Mouse (Mus musculus) left cerebral cortex, adult 18-20 months (tissue): ENCODE results near the gene Ccr10. TPM values are rescaled to one million over a fixed set of nuclear protein-coding genes. Genes with fewer than 3 reads are reported as not detected.

Source experiments
- DNase-seq, 2 experiments: peaks; one replicate each; pipeline ENCODE4 v3.0.0; 2021 to 2022; ENCODE audit warnings: low spot score in 2 of 2, mixed read lengths in 1 of 2
- long read RNA-seq, 2 experiments: library from polyadenylated mRNA; stranded (forward); transcript quantifications; one replicate each; pipeline ENCODE4 v2.0.0; 2021
- total RNA-seq, 2 experiments: library from RNA; stranded (reverse); gene quantifications; 2 replicates each; pipeline ENCODE4 v1.2.3; 2021

Ccr10 gene
- under 1 TPM in 1 of 2 experiments, not detected in 1; 0.28 TPM for total RNA-seq
- long read RNA-seq, experiment 1: 0 reads
- long read RNA-seq, experiment 2: 0 reads

- no peak for DNase-seq
Measured at GRCm38 (mm10) chr11:101174851-101175628, at the start of gene Ccr10. Ccr10 (minus strand) TSS chr11:101175443.

GRCm38 (mm10) chr11:101224337-101224736 is 49.1 kb upstream of the Ccr10 start:
- no peak for DNase-seq

- no peak for DNase-seq
Measured at GRCm38 (mm10) chr11:101221306-101221986, 46.2 kb upstream of the Ccr10 start.

GRCm38 (mm10) chr11:101220853-101221252 is 45.6 kb upstream of the Ccr10 start:
- no peak for DNase-seq

DNA sequence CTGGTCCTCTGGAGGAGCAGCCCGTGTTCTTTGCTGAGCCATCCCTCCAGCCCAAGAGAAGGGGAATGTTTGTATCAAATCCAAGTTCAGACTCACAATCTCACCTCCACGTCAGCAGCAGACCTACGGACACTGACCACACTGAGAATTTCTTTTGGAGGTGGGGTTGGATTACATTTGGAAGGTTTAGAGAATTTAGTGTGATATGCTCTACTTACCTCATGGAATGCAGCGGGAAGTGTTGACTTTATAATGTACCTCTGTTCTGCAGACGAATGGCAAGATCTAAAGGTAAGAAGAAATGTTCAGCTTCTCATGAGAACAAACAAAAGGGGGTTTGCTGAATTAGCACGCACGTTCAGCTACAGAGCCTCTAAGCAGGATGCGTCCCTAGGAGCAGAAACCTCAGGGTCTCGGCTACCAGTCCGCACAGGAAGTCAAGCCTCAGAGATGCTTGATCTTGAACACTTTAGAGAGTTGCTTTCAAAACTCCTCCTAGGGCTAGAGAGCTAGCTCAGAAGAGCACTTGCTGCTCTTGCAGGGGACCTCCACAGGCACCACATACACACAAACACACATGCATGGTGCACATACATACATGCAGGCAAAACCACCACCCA is 43.3 kb upstream of the Ccr10 start:
- DNase-seq: no peak

DNA sequence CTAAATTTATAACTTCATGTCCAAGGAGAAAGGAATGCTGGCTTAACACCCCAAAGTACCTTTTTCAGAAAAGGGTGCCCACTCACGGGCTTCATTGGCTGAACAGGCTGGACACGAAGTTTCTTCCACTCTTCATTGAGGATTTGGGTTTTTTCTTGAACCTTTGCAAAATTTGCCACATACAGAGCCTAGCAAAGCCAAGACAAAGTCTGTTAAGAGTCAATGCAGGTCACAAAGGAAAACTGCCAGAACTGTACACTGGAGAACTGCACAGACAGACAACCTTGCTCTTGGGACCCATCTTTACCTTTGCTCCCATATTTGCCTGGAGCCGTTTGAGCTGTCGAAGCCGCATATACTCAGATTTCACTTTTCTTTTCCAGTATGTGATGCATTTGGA is 41.7 kb upstream of the Ccr10 start:
- DNase-seq: no peak

GRCm38 (mm10) chr11:101211970-101212369 is 36.7 kb upstream of the Ccr10 start:
- DNase-seq: no peak

DNA sequence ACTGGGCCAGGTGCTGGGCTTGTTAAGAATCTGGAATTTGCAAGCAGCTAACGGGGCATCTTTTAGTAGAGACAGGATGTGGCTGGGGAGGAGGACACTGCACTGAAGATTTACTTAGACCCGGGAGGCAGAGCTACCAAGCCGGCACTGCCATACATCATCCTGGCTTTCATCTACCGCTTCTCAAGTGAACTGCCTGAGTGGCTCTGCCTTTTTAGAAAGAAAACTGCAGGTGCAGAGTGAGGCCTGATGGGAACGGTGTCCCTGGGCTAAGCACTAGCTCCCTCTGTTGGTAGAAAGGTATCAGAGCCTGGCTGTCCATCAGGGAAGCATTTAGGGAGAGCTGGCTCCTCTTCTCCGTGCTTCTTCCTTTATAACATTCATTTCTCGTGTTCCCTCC is 25.7 kb upstream of the Ccr10 start:
- no peak for DNase-seq

DNA sequence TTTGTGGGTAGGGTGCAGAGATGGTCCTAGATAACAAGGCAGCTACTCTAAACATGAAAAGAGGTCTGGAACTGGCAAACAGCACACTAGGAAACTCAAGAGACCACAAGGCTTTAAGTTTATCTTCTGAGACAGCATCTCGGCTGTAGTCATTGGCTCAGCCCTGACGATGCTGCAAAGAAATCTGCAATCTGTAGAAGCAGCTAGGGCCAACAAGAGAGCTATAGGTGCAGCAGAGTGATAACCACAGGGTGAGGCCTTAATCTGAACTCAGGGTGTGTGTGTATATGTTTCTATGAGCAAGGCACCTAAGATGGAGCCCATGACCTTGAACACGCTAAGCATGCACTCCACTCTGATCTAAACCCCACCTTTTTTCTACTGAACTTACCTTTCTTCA is 24.3 kb upstream of the Ccr10 start:
- no peak for DNase-seq

DNA sequence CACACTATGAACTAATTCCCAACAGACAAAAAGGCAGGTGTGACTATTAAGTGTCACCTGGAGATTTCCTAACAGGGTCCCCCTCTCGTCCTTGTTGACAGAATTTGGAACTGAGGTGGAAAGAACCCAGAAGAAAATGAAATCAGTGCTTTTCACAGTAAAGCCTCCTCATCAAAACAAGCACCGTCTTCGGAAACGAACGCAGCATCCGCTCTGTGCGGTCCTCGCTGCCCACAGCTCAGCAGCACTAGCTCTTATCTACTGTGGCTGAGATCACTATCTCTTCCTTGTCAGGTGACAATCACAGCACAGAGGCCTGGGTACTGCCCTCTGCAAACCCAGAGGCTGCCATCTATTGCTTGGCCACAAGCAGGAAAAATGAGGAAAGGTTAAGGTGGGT is 20.9 kb upstream of the Ccr10 start:
- no peak for DNase-seq

GRCm38 (mm10) chr11:101195571-101195970 is 20.3 kb upstream of the Ccr10 start:
- DNase-seq: no peak

DNA sequence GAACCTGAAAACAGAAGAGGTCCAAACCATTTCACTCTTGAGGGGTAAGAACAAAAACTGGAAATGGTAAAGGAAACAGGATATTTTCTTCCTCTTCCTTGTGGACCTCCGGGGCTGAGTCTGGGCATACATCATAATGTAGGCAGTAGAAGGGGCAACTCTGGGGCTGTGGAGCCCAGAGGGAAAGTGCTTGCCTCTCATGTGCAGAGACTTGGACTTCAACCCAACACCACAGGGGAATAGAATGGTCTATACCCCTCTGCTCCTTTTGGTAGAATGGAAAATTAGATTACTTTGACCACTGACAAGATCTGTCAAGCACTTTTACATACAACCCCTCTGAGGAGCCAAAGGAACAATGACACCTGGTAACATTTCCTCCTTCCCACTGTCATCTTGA is 19.9 kb upstream of the Ccr10 start:
- no peak for DNase-seq

DNA sequence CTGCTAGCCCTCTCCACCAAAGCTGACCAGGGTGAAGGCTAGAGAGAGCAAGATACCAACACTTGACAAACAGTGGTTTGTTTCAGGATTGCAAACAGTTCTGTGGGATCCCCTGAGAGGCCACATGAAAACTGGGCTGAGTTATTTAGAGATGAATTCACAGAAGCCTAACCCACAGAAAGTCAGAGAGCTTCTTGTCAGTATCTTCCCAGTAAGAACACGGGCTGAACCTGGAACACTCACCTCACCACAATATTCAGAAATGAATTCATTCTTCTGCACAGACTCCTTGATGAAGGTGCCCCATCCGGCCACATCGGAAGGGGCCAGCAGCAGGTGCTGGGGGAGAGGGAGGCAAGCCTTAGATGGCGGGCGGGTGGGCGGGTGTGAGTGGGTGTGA is 19.4 kb upstream of the Ccr10 start:
- DNase-seq: no peak

GRCm38 (mm10) chr11:101194137-101194536 is 18.9 kb upstream of the Ccr10 start:
- no peak for DNase-seq

DNA sequence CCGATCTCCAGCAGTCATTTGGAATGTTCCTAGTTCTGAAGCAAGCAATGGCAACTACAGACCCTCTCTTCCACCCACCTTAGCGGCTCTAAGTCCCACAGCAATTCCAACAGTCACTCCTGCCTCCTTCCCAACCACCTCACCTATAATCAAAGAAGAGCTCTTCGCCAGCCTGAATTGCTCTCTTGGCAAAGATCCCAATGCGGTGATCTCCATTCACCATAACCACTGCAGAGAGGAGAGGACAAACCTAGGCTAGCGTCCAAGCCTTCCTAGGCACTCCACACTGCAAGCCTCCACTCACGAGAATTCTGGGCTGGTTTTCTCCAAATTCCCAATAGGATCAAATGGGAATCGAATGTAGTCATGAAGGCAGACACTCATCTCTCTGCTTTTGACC is 17.8 kb upstream of the Ccr10 start:
- no peak for DNase-seq

DNA sequence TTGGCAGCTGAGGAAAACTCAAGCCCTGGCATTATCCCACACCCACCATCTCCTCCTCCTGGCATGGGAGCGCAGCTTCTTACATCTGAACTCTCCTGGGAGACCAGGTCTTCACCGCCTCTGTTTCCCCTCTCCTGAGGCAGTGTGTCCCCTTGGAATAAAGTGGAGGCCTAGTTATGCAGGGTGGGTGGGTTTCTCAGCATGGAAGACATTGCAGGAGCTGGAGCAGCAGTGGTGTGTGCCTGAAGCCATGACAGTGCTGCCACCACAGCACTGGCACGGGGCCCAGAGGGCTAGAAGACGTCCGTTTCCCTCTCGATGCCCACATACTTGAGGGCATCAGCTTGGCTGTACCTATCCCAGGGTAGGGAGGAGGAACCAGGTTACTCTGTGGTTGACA is 17.4 kb upstream of the Ccr10 start:
- no peak for DNase-seq

DNA sequence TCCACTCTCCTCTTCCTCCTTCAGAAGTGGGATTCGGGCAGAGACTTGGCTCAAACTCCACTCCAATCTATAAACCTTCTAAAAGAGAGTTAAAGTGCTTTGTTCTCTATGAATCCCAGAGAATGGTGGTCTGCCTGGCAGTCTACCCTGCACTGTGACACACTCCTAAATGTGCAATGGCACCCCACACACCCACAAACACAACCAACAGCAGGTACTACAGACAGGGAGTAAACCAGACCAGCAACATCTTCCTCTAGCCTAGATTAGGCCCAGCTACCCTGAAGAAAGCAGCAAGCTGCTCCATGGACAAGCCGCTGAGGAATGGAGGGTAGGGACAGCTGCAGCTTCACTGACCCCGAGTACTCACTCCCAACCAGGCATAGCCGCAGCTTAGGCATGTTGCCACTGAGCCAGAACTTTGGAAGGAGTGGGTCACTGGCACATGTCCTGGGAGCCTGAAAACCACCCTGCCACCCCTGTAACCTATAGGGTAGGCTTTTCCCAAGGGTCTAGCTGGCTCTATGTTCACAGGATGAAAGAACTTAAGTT is 16.8 kb upstream of the Ccr10 start:
- no peak for DNase-seq

GRCm38 (mm10) chr11:101190913-101191907 is 16.0 kb upstream of the Ccr10 start:
- DNase-seq: no peak

- DNase-seq: no peak
Measured at GRCm38 (mm10) chr11:101190181-101190912, 15.1 kb upstream of the Ccr10 start.
